20 mouse cellular contexts compared by ENCODE assay signal in the genomic region with DNA sequence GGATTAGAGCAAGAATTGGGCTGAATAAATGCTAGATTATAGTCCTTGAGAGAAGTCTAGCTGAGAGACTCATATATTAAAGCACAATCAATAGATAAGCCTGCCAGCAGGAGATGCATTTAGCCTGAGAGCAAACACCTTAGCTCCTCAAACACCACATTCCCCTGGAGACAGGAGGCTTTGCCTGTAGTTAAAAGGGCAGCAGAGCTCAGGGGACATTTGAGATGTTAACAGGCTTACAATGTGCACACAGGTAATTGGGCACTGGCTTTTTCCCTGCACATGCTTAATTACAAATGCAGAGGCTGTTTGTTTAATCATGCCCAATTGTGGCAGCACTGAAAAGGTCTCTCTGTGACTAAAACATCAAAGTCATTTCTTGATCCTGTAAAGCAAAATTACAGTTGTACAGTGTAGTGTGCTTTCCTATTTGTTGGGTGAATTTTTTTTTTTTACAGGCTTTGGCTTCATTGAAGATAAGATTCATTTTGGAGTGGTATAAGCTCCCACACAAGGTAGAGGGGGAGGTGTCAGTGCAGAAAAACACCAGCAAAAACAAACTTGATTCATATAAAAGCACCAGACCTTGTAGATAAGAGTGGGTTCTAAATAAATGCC.
DNase-seq lines count a peak whose midpoint lies in the region; ATAC-seq and TF ChIP-seq lines count a peak whose summit lies in the region.
"Had no signal": no experiment of that assay in that cellular context is flagged by ENCODE, and none has a peak within 500 bp of the region (broad histone marks: within the 10 kb centered on the region; RNA-seq: fewer than 3 reads in every experiment).

No protein-coding gene starts in this region.

- no peaks in the 10 kb centered on the region for H3K9me3 ChIP-seq in forebrain, embryonic 11.5 days (ENCODE audit: control insufficient read depth, low read length)
- H3K9me3 ChIP-seq in forebrain, postnatal 0 days (ENCODE audit: low read length): no peaks in the 10 kb centered on the region
- no peaks in the 10 kb centered on the region for H3K9me3 ChIP-seq in midbrain, embryonic 12.5 days
- H3K9me3 ChIP-seq: heart, embryonic 12.5 days; hindbrain, embryonic 13.5 days; intestine, embryonic 15.5 days; limb, embryonic 12.5 days; liver, embryonic 13.5 days had no signal

- H3K4me3 ChIP-seq in forebrain, embryonic 11.5 days (ENCODE audit: low read depth, low read length): no peak overlapping the region
- H3K4me3 ChIP-seq in forebrain, postnatal 0 days (ENCODE audit: low read depth, low read length): no peak overlapping the region
- H3K4me3 ChIP-seq in midbrain, embryonic 12.5 days: no peak overlapping the region
- H3K4me3 ChIP-seq: heart, embryonic 12.5 days; hindbrain, embryonic 13.5 days; intestine, embryonic 15.5 days; limb, embryonic 12.5 days; liver, embryonic 13.5 days had no signal

- no peak for TF ChIP-seq CTCF in forebrain, postnatal 0 days (IDR thresholded peaks at IDR 0.05; ENCODE audit: low read depth)
- no peak for TF ChIP-seq CTCF in brain, embryonic 14.5 days (IDR thresholded peaks at IDR 0.05; ENCODE audit: borderline replicate concordance, extremely low read depth, insufficient read depth, insufficient read length)

- intact Hi-C loops in heart, postnatal 25 days (cut with DNase I): no loop called here

- no peak overlapping the region for H3K9ac ChIP-seq in forebrain, embryonic 11.5 days (ENCODE audit: low read length)
- no peak overlapping the region for H3K9ac ChIP-seq in forebrain, postnatal 0 days
- no peak overlapping the region for H3K9ac ChIP-seq in midbrain, embryonic 12.5 days (replicated peaks)
- H3K9ac ChIP-seq: heart, embryonic 12.5 days; hindbrain, embryonic 13.5 days; intestine, embryonic 15.5 days; limb, embryonic 12.5 days; liver, embryonic 13.5 days; lung, embryonic 14.5 days had no signal

- no peaks in the 10 kb centered on the region for H3K27me3 ChIP-seq in forebrain, embryonic 11.5 days (ENCODE audit: control insufficient read depth, insufficient read depth, low read length)
- H3K27me3 ChIP-seq in forebrain, postnatal 0 days (ENCODE audit: insufficient read depth, low read length): no peaks in the 10 kb centered on the region
- peaks cover 4% of the 10 kb centered on the region; the same call in 1 of the 2 replicates for H3K27me3 ChIP-seq in midbrain, embryonic 12.5 days
- H3K27me3 ChIP-seq: CH12.LX; heart, embryonic 12.5 days; hindbrain, embryonic 13.5 days; intestine, embryonic 15.5 days; limb, embryonic 12.5 days; liver, embryonic 13.5 days had no signal

- TF ChIP-seq POLR2A in brain, embryonic 14.5 days (IDR thresholded peaks at IDR 0.05; ENCODE audit: borderline replicate concordance, extremely low read depth, insufficient read depth, insufficient read length, poor library complexity, severe bottlenecking): no peak

- H3K27ac ChIP-seq in forebrain, embryonic 11.5 days (ENCODE audit: low read depth, low read length): peak overlapping the region; percentile 31; the same call in 1 of the 2 replicates
- H3K27ac ChIP-seq in forebrain, postnatal 0 days (ENCODE audit: low read depth, low read length): no peak overlapping the region
- 0 out of 2 replicates have a peak overlapping the region, but pooled peaks have one; percentile 43 for H3K27ac ChIP-seq in midbrain, embryonic 12.5 days (replicated peaks)
- H3K27ac ChIP-seq: hindbrain, embryonic 13.5 days; intestine, embryonic 15.5 days; limb, embryonic 12.5 days; liver, embryonic 13.5 days had no signal

- peaks cover 6% of the 10 kb centered on the region; the same call in 1 of the 2 replicates for H3K4me1 ChIP-seq in forebrain, embryonic 11.5 days (replicated peaks; ENCODE audit: control insufficient read depth, insufficient read depth, low read length)
- H3K4me1 ChIP-seq in forebrain, postnatal 0 days (ENCODE audit: insufficient read depth): no peaks in the 10 kb centered on the region
- 0 out of 2 replicates have a peak, but pooled peaks cover 4% of the 10 kb centered on the region for H3K4me1 ChIP-seq in midbrain, embryonic 12.5 days
- H3K4me1 ChIP-seq: heart, embryonic 12.5 days; intestine, embryonic 15.5 days; limb, embryonic 12.5 days; liver, embryonic 13.5 days had no signal

- H3K36me3 ChIP-seq in forebrain, embryonic 11.5 days (ENCODE audit: control insufficient read depth, insufficient read depth, low read length): no peaks in the 10 kb centered on the region
- H3K36me3 ChIP-seq in forebrain, postnatal 0 days (ENCODE audit: insufficient read depth): no peaks in the 10 kb centered on the region
- no peaks in the 10 kb centered on the region for H3K36me3 ChIP-seq in midbrain, embryonic 12.5 days
- H3K36me3 ChIP-seq: heart, embryonic 12.5 days; hindbrain, embryonic 13.5 days; intestine, embryonic 15.5 days; limb, embryonic 12.5 days; liver, embryonic 13.5 days had no signal

- no peak overlapping the region for H3K4me2 ChIP-seq in forebrain, embryonic 11.5 days (ENCODE audit: low read depth, low read length, severe bottlenecking)
- no peak overlapping the region for H3K4me2 ChIP-seq in forebrain, postnatal 0 days (ENCODE audit: low read depth)
- no peak overlapping the region for H3K4me2 ChIP-seq in midbrain, embryonic 12.5 days (replicated peaks)
- H3K4me2 ChIP-seq: heart, embryonic 12.5 days; hindbrain, embryonic 13.5 days; intestine, embryonic 15.5 days; limb, embryonic 12.5 days; liver, embryonic 13.5 days; lung, embryonic 14.5 days had no signal

- peak; percentile 40 for ATAC-seq in forebrain, embryonic 11.5 days (replicated peaks; ENCODE audit: low FRiP score)
- ATAC-seq in forebrain, postnatal 0 days: no peak
- peak; percentile 64 for ATAC-seq in midbrain, embryonic 12.5 days (ENCODE audit: low FRiP score, low read depth)
- ATAC-seq: intestine, embryonic 15.5 days had no signal

- DNase-seq in forebrain, embryonic 11.5 days (ENCODE audit: low spot score): no peak
- DNase-seq in forebrain, postnatal 0 days: no peak
- peak; percentile 85 for DNase-seq in brain, embryonic 14.5 days (ENCODE audit: low read depth)
- peak; percentile 9 for DNase-seq in retina, postnatal 1 day
- no peak for DNase-seq in cerebellum, postnatal 14 days
- no peak for DNase-seq in heart, postnatal 25 days (ENCODE audit: low spot score)
- DNase-seq: cerebellum, adult 9-10 months; gastrocnemius, postnatal 10 days; heart, adult 11 months; heart, postnatal 14 days; liver, embryonic 13.5 days; lung, embryonic 14.5 days; lung, postnatal 36 days; thymus, postnatal 36 days had no signal

Comparison
In these comparisons a context has a peak if more than half of its experiments do, and no peak if none do; other contexts are left out.
1. DNase-seq: peak in brain, embryonic 14.5 days (single experiment) and retina, postnatal 1 day (single experiment); none in forebrain, embryonic 11.5 days (single experiment), forebrain, postnatal 0 days (single experiment), cerebellum, postnatal 14 days (0 of 2) and heart, postnatal 25 days (single experiment).